Mouse (Mus musculus) embryonic fibroblast, embryonic 13.5 days (primary cell): ENCODE measurements around the gene Lcn8. TPM values are rescaled to one million over a fixed set of nuclear protein-coding genes. Genes with fewer than 3 reads are reported as not detected.

Experiments used
- H3K27ac ChIP-seq: 2 replicates; pipeline ENCODE4 v1.5.1; 2012; ENCODE audit warnings: low read length, control low read depth, inconsistent platforms; ENCODE audit not compliant: insufficient read depth
- H3K4me1 ChIP-seq: 2 replicates; pipeline ENCODE4 v1.6.1; 2011; ENCODE audit warnings: low read length; ENCODE audit not compliant: control insufficient read depth, insufficient read depth
- H3K4me3 ChIP-seq: 2 replicates; pipeline ENCODE4 v1.5.1; 2011; ENCODE audit warnings: mild to moderate bottlenecking, control low read depth, low read length; ENCODE audit not compliant: insufficient read depth
- CTCF ChIP-seq: IDR thresholded peaks from 2 replicates; pipeline ENCODE4 v1.5.1; 2011; ENCODE audit warnings: mild to moderate bottlenecking, control low read depth, low read length, moderate library complexity, borderline replicate concordance; ENCODE audit not compliant: insufficient read depth
- POLR2A ChIP-seq: IDR thresholded peaks from 2 replicates; pipeline ENCODE4 v1.6.1; 2011; ENCODE audit warnings: low read depth, mild to moderate bottlenecking, control low read depth, low read length, moderate library complexity
- polyA plus RNA-seq: library from polyadenylated mRNA; stranded (reverse); fragments of >200 nt; gene quantifications from 2 replicates; pipeline ENCODE4 v1.2.4, GENCODE M21; 2011; ENCODE audit warnings: low read depth; ENCODE audit not compliant: missing spikeins, insufficient read length

The Lcn8 gene
- polyA plus RNA-seq, 1 experiment: not detected

DNA sequence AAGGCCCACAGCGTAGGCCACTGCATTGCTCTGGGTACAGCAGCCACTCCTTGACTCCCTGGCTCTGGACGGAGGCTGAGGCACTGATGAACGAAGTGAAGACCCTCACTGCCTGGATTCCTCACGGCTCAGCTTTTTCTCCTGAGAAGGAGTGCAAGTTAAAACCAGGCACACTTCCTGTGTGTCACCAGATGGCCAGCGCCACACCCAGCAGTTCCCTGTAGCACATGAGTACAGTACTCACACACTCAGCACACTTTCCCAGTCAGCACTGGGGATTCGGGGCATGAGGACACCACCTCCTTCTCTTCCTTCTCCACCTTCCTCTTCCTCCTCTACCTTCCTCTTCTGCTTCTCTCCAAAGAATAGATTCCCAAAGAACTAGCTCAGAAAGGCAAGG is 25.1 kb upstream of the Lcn8 start, which contains the start of gene Fcna:
TSS of gene Fcna (minus strand) at position 220 of the 400 bp plus-strand sequence.
- Histone ChIP-seq H3K4me3 (no peak within 1 kb of the TSS), H3K4me1 (0 out of 2 replicates have a peak, but pooled peaks cover 3% of the 10 kb centered on the region), H3K27ac (no peak within 1 kb of the TSS)
- TF ChIP-seq CTCF (no peak), POLR2A (no peak)

DNA sequence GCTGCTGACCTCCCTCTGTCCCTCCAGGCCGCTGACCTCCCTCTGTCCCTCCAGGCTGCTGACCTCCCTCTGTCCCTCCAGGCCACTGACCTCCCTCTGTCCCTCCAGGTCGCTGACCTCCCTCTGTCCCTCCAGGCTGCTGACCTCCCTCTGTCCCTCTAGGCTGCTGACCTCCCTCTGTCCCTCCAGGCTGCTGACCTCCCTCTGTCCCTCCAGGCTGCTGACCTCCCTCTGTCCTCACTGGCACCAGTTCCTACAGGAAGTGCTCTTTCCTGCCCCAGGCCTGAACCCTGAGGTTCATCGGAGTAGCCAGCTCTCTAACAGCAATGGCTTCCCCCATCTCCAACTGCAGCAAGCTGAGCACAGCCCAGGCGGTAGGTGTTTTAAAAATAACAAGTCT is 24.2 kb upstream of the Lcn8 start:
- TF ChIP-seq POLR2A (no peak), CTCF (no peak)
- no peak overlapping the region for H3K27ac ChIP-seq
- no peak overlapping the region for H3K4me3 ChIP-seq
- H3K4me1 ChIP-seq: 0 out of 2 replicates have a peak, but pooled peaks cover 3% of the 10 kb centered on the region

DNA sequence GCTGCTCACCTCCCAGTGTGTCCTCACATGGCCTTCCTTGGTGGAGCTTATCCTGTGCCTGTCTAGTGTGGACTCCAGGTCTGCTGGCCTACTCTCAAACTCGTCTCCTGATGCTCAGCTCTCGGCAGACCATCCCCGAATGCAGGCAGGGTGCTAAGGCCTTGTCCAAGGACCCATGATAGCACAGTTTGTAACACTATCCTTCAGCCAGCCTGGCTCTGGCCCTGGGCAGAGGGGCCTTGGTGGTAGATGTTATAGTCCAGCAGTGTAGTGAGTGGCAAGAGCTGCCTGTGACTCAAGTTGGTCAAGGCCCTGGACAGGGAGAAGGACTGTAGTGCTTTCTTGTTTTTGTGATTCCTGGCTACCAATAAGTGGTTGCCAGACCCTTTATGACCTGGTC is 19.3 kb upstream of the Lcn8 start:
- no peak overlapping the region for H3K27ac ChIP-seq
- H3K4me3 ChIP-seq: no peak overlapping the region
- TF ChIP-seq POLR2A (no peak), CTCF (no peak)
- H3K4me1 ChIP-seq: no peaks in the 10 kb centered on the region

DNA sequence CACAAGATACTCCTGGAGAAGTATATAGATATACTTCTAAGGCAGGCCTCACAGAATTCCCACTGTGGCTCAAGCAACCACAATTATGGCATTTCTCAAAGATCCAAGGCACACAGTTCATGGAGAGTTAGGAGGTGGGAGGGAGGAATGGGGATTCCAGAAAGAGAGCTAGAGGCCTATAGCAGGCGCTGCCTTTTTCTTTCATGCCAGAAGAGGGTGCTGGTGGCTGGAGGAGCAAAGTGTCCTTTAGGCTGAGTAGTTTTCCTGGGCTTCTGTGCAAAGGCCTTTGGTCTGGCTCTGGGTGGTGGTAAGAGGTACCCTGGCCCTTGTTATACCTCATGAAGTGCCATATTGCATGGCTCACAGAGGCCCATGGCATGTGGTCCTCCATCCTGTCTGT is 18.9 kb upstream of the Lcn8 start:
- Histone ChIP-seq H3K4me1 (no peaks in the 10 kb centered on the region), H3K4me3 (no peak overlapping the region), H3K27ac (no peak overlapping the region)
- TF ChIP-seq CTCF (no peak), POLR2A (no peak)

DNA sequence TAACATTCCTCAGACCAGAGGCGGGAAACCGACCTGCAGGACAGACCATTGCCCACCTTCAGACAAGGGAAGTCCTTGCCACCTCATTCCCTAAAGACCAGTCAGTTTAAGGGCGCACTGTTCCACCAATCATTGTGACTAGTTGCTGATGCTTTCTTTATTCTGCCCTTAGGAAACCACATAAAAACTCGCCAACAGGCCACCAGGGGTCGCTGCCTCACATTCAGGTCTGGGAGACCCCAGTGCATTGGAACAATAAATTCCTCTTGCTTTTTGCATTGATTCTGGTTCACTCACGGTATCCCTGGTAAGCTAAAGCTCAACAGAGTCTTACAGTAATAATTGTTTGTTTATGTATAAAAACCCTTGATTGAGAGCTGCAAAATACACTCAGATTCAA is 13.0 kb upstream of the Lcn8 start:
- Histone ChIP-seq H3K4me1 (no peaks in the 10 kb centered on the region), H3K4me3 (no peak overlapping the region), H3K27ac (no peak overlapping the region)
- no peak for TF ChIP-seq CTCF
- no peak for TF ChIP-seq POLR2A

DNA sequence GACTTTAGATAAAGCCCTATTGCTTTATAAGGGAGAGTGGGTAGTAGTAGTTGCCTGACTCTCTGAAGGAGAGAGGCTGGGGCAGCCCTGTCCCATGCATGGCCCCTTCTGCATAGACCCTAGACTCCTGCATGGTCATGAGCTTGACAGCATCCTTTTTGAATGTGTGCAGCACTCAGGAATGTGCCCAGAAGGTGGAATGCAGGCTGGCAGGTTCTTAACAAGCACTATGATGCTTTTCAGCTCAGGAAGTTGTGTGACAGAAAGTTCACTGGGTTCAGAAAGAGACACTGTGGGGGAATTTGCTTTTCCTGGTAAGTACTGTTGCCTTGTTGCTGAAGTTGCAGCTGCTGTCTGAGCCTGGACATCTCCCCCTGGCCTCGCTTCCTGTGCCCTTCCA is 1.6 kb downstream of the Lcn8 start:
- Histone ChIP-seq H3K27ac (no peak overlapping the region), H3K4me3 (no peak overlapping the region)

DNA sequence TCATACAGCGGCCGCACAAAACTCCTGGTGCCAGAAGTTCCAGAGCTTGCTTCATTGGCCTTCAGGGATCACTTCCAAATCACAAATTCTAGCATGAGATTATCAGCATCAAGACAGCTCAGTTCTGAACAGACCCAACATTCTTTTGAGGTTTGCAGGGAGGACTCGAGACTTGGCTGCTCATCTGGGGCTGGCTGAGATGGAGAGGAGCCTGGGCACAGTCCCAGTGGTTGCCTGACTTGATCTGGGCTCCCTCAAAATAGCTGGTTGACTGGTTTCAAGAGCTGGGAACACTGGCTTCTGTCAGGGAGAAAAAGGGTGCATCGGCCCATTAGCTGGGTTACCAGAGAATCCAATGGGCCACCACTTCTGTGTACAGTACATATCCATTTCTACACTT is 3.8 kb downstream of the Lcn8 start:
- Histone ChIP-seq H3K4me1 (peaks cover 8% of the 10 kb centered on the region), H3K4me3 (no peak overlapping the region)
- no peak for TF ChIP-seq POLR2A
- TF ChIP-seq CTCF: no peak

More for the DNA sequence above, 1.6 kb downstream of the Lcn8 start:
- TF ChIP-seq POLR2A: no peak
- TF ChIP-seq CTCF: no peak
- H3K4me1 ChIP-seq: peaks cover 2% of the 10 kb centered on the region; the same call in 1 of the 2 replicates

DNA sequence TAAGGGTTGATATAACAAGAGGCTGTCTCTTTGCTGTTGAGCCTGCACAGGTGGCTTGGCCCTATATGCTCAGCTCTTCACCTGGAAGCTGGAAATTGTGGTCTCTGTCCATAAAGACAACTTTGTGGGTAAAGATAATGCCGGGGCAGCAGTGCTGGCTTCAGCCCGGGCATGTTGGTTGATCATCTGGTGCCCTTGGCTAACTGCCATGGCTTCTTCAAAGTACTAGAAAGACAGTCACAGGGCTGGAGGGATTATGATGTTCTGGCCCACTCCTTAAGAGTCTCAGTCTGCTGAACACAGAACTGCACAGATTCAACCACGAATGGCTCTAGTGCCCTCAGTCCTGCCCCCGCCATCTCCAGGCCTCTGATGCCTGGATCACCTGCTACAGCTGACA is 4.3 kb downstream of the Lcn8 start:
- no peak overlapping the region for H3K4me3 ChIP-seq
- H3K4me1 ChIP-seq: peaks cover 8% of the 10 kb centered on the region
- H3K27ac ChIP-seq: no peak overlapping the region
- TF ChIP-seq POLR2A: no peak
- no peak for TF ChIP-seq CTCF

More for the DNA sequence above, 3.8 kb downstream of the Lcn8 start:
- no peak overlapping the region for H3K27ac ChIP-seq

DNA sequence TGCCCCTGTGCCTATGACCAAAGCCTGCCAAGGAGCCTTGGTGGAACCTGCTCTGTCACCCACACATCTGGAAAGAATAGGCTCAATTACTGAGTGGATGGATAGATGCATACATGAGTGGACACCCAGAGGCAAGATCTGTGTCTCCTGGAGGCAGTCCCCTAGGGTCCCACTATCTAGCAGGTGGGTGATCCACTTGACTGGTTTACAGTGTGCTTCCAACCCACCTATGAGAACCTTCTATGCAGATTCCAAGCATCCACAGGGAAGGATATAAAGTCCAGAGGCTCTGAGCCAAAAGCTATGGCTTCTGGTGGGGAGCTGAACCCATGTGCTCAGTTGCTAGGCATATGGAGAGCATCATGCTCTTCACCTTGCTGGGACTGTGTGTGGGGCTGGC is 4.7 kb downstream of the Lcn8 start, which contains the start of gene Lcn5:
TSS of gene Lcn5 (plus strand) at position 301 of the 400 bp plus-strand sequence.
- H3K4me1 ChIP-seq: peaks cover 8% of the 10 kb centered on the region
- TF ChIP-seq POLR2A: no peak
- TF ChIP-seq CTCF: no peak
- no peak within 1 kb of the TSS for H3K27ac ChIP-seq
- no peak within 1 kb of the TSS for H3K4me3 ChIP-seq

DNA sequence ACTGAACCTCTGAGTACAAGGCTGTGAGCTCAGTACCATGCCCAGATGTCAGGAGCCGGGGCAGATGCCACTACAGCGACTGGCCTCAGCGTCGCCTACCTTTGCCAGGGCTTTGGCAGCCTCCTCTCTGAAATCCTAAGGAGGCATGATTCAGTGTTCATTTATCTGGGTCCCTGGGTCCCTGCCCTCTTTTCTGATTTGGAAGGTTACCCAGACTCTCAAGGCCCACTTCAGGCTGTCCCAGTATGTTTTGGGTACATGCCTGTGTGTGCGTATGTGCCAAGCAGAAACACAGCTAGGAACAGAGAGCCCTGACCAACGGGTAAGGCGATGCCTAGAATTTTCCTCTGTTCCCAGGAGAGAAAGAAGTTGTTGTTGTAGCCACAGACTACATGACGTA is 7.4 kb downstream of the Lcn8 start:
- TF ChIP-seq CTCF (no peak), POLR2A (no peak)
- Histone ChIP-seq H3K4me3 (no peak overlapping the region), H3K27ac (no peak overlapping the region), H3K4me1 (peaks cover 8% of the 10 kb centered on the region)

DNA sequence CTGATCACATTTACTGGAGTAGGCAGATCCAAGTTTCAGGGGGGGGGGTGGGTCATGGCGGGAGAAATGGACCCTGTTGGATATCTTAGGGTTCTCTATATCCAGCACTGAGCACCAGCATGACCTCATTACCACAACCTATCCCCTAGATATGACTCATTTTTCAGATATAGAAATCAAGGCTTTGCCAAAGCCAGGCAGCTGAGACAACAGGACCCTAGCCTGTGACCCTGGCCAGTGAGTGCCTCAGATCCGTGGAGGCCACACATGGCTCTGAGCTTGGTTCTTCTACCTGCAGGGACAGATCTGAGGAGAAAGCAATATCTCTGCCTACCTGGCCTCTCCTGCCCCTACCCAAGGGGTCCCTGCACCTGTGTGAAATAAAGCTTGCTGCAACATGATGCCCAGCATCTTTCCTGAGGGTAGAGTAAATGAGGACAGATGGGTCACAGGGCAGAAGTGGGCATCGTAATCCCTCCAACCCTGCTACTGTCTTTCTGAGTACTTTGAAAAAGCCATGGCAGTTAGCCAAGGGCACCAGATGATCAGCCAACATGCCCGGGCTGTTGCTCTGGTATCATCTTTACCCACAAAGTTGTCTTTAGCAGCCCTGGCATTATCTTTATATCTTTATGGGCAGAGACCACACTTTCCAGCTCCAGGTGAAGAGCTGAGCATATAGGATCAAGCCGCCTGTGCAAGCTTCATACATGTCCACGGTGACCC is 8.5 kb downstream of the Lcn8 start:
- H3K4me1 ChIP-seq: peaks cover 8% of the 10 kb centered on the region
- TF ChIP-seq CTCF: no peak
- TF ChIP-seq POLR2A: no peak
- no peak overlapping the region for H3K27ac ChIP-seq
- no peak overlapping the region for H3K4me3 ChIP-seq
